ENCODE assay signal across 7 mouse cellular contexts in genomic region chr9:120570741-120571592, GRCm38 (mm10). TPM values are rescaled to one million over a fixed set of nuclear protein-coding genes. Genes with fewer than 3 reads are reported as not detected.
DNase-seq lines count a peak whose midpoint lies in the region; ATAC-seq lines count a peak whose summit lies in the region.

Gene Rpl14, plus strand, starts transcription at chr9:120571444.

- H3K36me3 ChIP-seq in limb, embryonic 10.5 days, result peaks cover 39% of the 10 kb centered on the region
- H3K36me3 ChIP-seq in midbrain, embryonic 13.5 days, result peaks cover 36% of the 10 kb centered on the region

- H3K9me3 ChIP-seq in limb, embryonic 10.5 days (replicated peaks), result no peaks in the 10 kb centered on the region
- no peaks in the 10 kb centered on the region for H3K9me3 ChIP-seq in midbrain, embryonic 13.5 days

- H3K4me1 ChIP-seq in limb, embryonic 10.5 days, result peaks cover 19% of the 10 kb centered on the region
- H3K4me1 ChIP-seq in midbrain, embryonic 13.5 days (replicated peaks), result peaks cover 23% of the 10 kb centered on the region

- DNase-seq in adrenal gland, adult 8-10 months, result peak; percentile 95
- peak; percentile 97 for DNase-seq in embryo, embryonic 9.5 days (ENCODE audit: extremely low spot score)
- no peak for DNase-seq in gonadal fat pad, adult 2 months (ENCODE audit: low read depth)
- DNase-seq in kidney, adult 11 months, result peak; percentile 96
- DNase-seq in limb, embryonic 10.5 days (ENCODE audit: low spot score), result peak; percentile 99
- DNase-seq in spleen, adult 12 weeks (ENCODE audit: low spot score), result peak; percentile 98

- peak within 1 kb of the TSS; percentile 86 for H3K4me2 ChIP-seq in midbrain, embryonic 13.5 days (replicated peaks)

- ATAC-seq in midbrain, embryonic 13.5 days, result peak; percentile 98

- H3K27ac ChIP-seq in limb, embryonic 10.5 days, result peak within 1 kb of the TSS; percentile 98
- H3K27ac ChIP-seq in midbrain, embryonic 13.5 days, result peak within 1 kb of the TSS; percentile 85

- H3K9ac ChIP-seq in midbrain, embryonic 13.5 days (replicated peaks), result peak within 1 kb of the TSS; percentile 93

- 7% methylated on average over 43 of the region's 43 CpGs for WGBS in limb, embryonic 10.5 days
- WGBS in midbrain, embryonic 13.5 days, result 6% methylated on average over 43 of the region's 43 CpGs

- peak within 1 kb of the TSS; percentile 98 for H3K4me3 ChIP-seq in limb, embryonic 10.5 days
- peak within 1 kb of the TSS; percentile 85 for H3K4me3 ChIP-seq in midbrain, embryonic 13.5 days (replicated peaks)

- H3K27me3 ChIP-seq in limb, embryonic 10.5 days (ENCODE audit: low read depth, poor library complexity, severe bottlenecking), result 0 out of 2 replicates have a peak, but pooled peaks cover 7% of the 10 kb centered on the region
- H3K27me3 ChIP-seq in midbrain, embryonic 13.5 days, result 0 out of 2 replicates have a peak, but pooled peaks cover 5% of the 10 kb centered on the region

RNA-seq across cellular contexts. Expression of gene Rpl14, which starts in this region (rescaled TPM):
- total RNA-seq in adrenal gland, adult 8-10 months (2022), result 100 to 1,000 TPM; 496 to 577 (median 521) TPM
- 530 and 535 TPM in 2 replicates for polyA plus RNA-seq in gonadal fat pad, adult 2 months (2012; rRNA removed)
- polyA plus RNA-seq in limb, embryonic 10.5 days (2016; fragmentation: Nextera tagmentation; extraction: Ambion mirVana), result 757 and 864 TPM in 2 replicates
- polyA plus RNA-seq in midbrain, embryonic 13.5 days (2015; fragmentation: Nextera tagmentation; extraction: Ambion mirVana), result 474 and 477 TPM in 2 replicates
